Mouse (Mus musculus) hindbrain, embryonic 16.5 days (tissue): ENCODE measurements around the gene Gm9999. TPM values are rescaled to one million over a fixed set of nuclear protein-coding genes. Genes with fewer than 3 reads are reported as not detected.
"Not testable (repeated sequence)": the region's sequence is repeated elsewhere in the genome, so short reads cannot be mapped to it uniquely, and the experiment has no call there.

Source experiments
- ATAC-seq: fragments of 200-750 bp; cut with Nextera tagmentation; 2 replicates; pipeline ENCODE4 v1.8.0; 2017; ENCODE audit warnings: moderate TSS enrichment, moderate library complexity
- H3K27ac ChIP-seq: fragments of 300-500 bp; sonication (generic); 2 replicates; pipeline ENCODE4 v1.5.1; 2014; ENCODE audit warnings: low read depth, mild to moderate bottlenecking, control low read depth, low read length, moderate library complexity
- H3K27me3 ChIP-seq: fragments of 300-500 bp; sonication (generic); replicated peaks from 2 replicates; pipeline ENCODE4 v1.6.1; 2014; ENCODE audit warnings: low read length; ENCODE audit not compliant: control insufficient read depth, insufficient read depth
- H3K36me3 ChIP-seq: fragments of 300-500 bp; sonication (generic); 2 replicates; pipeline ENCODE4 v1.6.1; 2014; ENCODE audit warnings: mild to moderate bottlenecking, low read length, moderate library complexity, mixed read lengths; ENCODE audit not compliant: control insufficient read depth, insufficient read depth
- H3K4me1 ChIP-seq: fragments of 300-500 bp; sonication (generic); 2 replicates; pipeline ENCODE4 v1.6.1; 2014; ENCODE audit warnings: low read depth, low read length; ENCODE audit not compliant: control insufficient read depth, insufficient read depth
- H3K4me2 ChIP-seq: fragments of 300-500 bp; sonication (generic); 2 replicates; pipeline ENCODE4 v1.6.1; 2014; ENCODE audit warnings: mild to moderate bottlenecking, low read length, control low read depth, moderate library complexity
- H3K4me3 ChIP-seq: fragments of 300-500 bp; sonication (generic); 2 replicates; pipeline ENCODE4 v1.5.1; 2014; ENCODE audit warnings: mild to moderate bottlenecking, low read length, control low read depth, moderate library complexity
- H3K9ac ChIP-seq: fragments of 300-500 bp; sonication (generic); 2 replicates; pipeline ENCODE4 v1.6.1; 2014; ENCODE audit warnings: low read depth, mild to moderate bottlenecking, control low read depth, low read length, moderate library complexity
- H3K9me3 ChIP-seq: fragments of 300-500 bp; sonication (generic); 2 replicates; pipeline ENCODE4 v1.6.1; 2014; ENCODE audit warnings: mild to moderate bottlenecking, low read length, moderate library complexity; ENCODE audit not compliant: control insufficient read depth
- whole genome bisulfite sequencing: fragments of 180-500 bp; shearing (Covaris S2); extraction: QIAGEN DNeasy Blood & Tissue Kit; methylation state at CpG from one replicate; pipeline ENCODE4 v1.1.7; 2014; 5-methylcytosine and 5-hydroxymethylcytosine counted together
- polyA plus RNA-seq: library from polyadenylated mRNA; unstranded; fragments of >200 nt; fragmentation: Nextera tagmentation; extraction: Ambion mirVana; gene quantifications from 2 replicates; pipeline ENCODE4 v1.2.1, GENCODE M21; 2015

The Gm9999 gene
- polyA plus RNA-seq, 1 experiment from 2014 or later = not detected

DNA sequence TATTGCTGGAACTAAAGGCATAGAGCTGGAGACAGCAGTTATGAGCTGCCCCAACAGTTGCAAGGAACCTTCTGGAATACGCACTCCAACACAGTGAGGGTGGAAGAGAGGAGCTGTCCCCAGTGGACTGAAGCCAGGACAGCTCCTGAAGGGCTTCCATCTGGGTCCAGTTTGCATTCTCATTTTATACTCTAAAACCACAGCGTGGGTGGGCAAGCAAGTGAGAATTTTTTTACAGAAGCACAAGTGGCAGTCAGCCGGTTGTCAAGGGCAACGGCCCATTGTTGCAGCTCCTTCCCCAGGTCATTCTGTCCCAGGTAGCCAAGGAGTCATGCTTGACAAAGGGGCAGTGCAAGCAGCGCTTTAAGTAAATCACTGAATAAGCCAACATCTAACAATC lies 36.3 kb downstream of the Gm9999 start:
- H3K9me3 ChIP-seq = no peaks in the 10 kb centered on the region
- ATAC-seq = no peak

DNA sequence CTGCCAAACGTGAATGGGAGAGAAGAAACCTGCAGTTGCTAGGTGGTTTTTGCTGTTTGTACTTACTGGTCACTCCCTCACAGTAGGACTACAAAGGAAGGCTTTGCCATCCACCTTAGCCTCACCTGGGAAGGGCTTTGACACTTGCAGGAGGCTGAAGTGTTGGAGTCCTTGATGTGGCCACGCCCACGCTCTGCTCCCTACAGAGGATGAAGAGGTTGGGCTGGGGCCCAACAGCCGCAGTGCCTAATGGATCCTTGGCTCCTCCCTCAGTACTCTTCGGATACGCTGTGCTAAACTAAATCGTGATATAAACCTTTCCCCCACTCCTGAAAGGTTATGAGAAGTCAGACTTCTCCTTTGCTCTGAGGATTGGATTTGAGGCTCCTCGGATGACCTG lies 37.6 kb downstream of the Gm9999 start:
- H3K9ac ChIP-seq = no peak overlapping the region
- no peak for ATAC-seq
- H3K27ac ChIP-seq = no peak overlapping the region
- whole genome bisulfite sequencing = 17% methylated on average over 8 of the region's 8 CpGs
- H3K4me2 ChIP-seq = no peak overlapping the region
- no peaks in the 10 kb centered on the region for H3K9me3 ChIP-seq
- no peaks in the 10 kb centered on the region for H3K4me1 ChIP-seq
- no peak overlapping the region for H3K4me3 ChIP-seq
- no peaks in the 10 kb centered on the region for H3K36me3 ChIP-seq
- no peaks in the 10 kb centered on the region for H3K27me3 ChIP-seq

More for the DNA sequence above, 36.3 kb downstream of the Gm9999 start:
- Histone ChIP-seq H3K27me3 (no peaks in the 10 kb centered on the region), H3K36me3 (no peaks in the 10 kb centered on the region), H3K27ac (no peak overlapping the region), H3K4me3 (no peak overlapping the region), H3K4me2 (no peak overlapping the region), H3K9ac (no peak overlapping the region), H3K4me1 (peaks cover 5% of the 10 kb centered on the region)
- whole genome bisulfite sequencing = 57% methylated on average over 5 of the region's 5 CpGs

DNA sequence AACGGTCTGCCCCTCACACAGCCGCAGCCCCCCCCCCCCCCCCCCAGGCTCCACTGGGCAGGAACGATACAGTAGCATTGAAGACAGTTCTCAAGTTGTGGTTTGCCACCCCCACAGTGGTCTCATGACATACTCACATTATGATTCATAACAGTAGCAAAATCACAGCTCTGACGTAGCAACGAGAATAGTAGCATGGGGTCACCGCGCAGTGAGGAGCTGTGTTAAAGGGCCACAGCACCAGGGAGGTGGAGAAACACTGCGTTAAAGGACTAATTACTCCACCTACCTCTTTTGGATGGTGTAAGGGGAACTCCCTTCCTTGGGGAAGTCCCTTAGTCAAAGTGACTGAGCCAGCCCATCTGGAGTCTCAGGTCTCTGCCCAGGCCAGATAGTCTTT lies 39.1 kb downstream of the Gm9999 start:
- H3K4me1 ChIP-seq = no peaks in the 10 kb centered on the region
- no peak overlapping the region for H3K4me3 ChIP-seq
- no peak for ATAC-seq
- no peaks in the 10 kb centered on the region for H3K36me3 ChIP-seq
- 70% methylated on average over 7 of the region's 8 CpGs for WGBS
- no peaks in the 10 kb centered on the region for H3K9me3 ChIP-seq
- no peak overlapping the region for H3K27ac ChIP-seq
- no peak overlapping the region for H3K4me2 ChIP-seq
- H3K9ac ChIP-seq = no peak overlapping the region
- H3K27me3 ChIP-seq = no peaks in the 10 kb centered on the region

DNA sequence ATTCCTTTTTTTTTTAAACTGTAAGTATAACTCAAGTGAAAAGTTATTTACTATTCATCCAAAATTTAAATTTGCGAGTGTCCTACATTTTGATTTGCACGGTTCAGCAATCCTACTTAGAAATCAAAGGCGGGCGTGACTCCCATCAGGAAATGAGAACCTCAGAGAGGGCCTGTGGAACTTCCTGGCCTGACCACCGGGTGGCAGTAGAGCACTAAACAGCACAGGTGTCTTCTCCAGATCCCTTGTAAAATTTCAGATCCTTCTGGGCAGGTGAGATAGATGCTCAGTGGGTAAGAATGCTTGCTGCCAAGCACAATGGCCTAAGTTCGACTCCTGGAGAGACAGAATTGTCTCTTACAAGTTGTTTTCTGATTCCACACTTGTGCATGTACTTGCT lies 40.1 kb downstream of the Gm9999 start:
- Histone ChIP-seq H3K9ac (no peak overlapping the region), H3K4me3 (no peak overlapping the region), H3K4me1 (no peaks in the 10 kb centered on the region), H3K27me3 (no peaks in the 10 kb centered on the region), H3K4me2 (no peak overlapping the region), H3K27ac (no peak overlapping the region), H3K36me3 (no peaks in the 10 kb centered on the region), H3K9me3 (no peaks in the 10 kb centered on the region)
- peak; percentile 75; the same call in 1 of the 2 replicates for ATAC-seq
- 17% methylated on average over 6 of the region's 6 CpGs for WGBS

DNA sequence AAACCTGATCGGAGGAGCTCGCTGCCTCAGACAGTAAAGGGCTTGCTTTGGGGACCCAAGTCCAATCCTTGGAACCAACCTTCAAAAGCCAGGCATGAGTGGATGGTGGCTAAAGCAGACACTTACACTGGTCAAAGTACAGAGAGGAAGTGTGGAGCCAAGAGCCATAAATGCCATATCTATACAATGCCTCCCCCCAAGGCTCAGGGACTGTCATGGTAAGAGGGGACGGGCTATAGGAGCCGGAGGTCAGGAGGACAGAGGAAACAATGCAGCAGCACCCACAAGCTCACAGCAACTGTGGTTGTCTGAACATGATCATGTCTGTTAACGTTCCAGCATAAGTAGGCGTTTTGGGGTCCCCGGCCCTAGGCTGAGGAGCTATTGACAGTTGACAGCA lies 41.1 kb downstream of the Gm9999 start:
- H3K27me3 ChIP-seq = no peaks in the 10 kb centered on the region
- H3K27ac ChIP-seq = no peak overlapping the region
- ATAC-seq = no peak
- H3K4me2 ChIP-seq = no peak overlapping the region
- no peaks in the 10 kb centered on the region for H3K36me3 ChIP-seq
- no peaks in the 10 kb centered on the region for H3K9me3 ChIP-seq
- H3K4me3 ChIP-seq = no peak overlapping the region
- no peaks in the 10 kb centered on the region for H3K4me1 ChIP-seq
- no peak overlapping the region for H3K9ac ChIP-seq
- WGBS = 87% methylated on average over 7 of the region's 7 CpGs

- Histone ChIP-seq H3K9me3 (no peaks in the 10 kb centered on the region), H3K4me2 (no peak overlapping the region), H3K4me3 (no peak overlapping the region), H3K27me3 (no peaks in the 10 kb centered on the region), H3K9ac (no peak overlapping the region), H3K27ac (no peak overlapping the region), H3K4me1 (no peaks in the 10 kb centered on the region), H3K36me3 (no peaks in the 10 kb centered on the region)
- 71% methylated on average over 9 of the region's 9 CpGs for WGBS
- no peak for ATAC-seq
Observed at GRCm38 (mm10) chr7:47025429-47025828, 42.0 kb downstream of the Gm9999 start.

DNA sequence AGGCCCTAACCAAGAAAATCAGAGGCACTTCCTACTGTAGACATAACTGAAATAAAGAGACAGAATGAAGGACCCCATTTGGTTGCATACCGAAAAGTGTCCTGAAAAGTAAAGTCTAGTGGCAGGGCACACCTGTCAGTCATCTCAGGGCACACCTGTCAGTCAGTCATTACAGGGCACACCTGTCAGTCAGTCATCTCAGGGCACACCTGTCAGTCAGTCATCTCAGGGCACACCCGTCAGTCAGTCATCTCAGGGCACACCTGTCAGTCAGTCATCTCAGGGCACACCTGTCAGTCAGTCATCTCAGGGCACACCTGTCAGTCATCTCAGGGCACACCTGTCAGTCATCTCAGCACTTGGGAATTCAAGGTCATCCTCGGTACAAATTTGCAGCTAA lies 43.5 kb downstream of the Gm9999 start:
- not testable (repeated sequence) for H3K4me2 ChIP-seq, H3K27ac ChIP-seq, H3K27me3 ChIP-seq, ATAC-seq, H3K36me3 ChIP-seq, H3K4me3 ChIP-seq, H3K9me3 ChIP-seq, H3K9ac ChIP-seq, H3K4me1 ChIP-seq
- WGBS = 92% methylated on average over 3 of the region's 3 CpGs

DNA sequence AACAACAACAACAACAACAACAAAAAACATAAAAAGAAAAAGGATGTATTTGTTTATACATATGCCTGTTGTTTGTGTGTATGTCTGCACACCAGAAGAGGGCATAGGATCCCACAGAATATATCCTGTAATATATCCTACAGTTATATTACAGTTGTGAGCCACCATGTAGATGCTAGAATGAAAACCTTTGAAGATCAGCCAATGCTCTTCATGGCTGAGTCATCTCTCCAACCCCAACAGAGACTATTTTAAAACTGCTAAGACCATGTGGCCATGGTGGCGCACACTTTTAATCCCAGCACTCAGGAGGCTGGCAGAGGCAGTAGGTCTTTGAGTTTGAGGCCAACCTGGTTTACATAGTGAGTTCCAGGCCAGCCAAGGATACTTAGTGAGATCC lies 44.1 kb downstream of the Gm9999 start:
- Histone ChIP-seq H3K9me3 (no peaks in the 10 kb centered on the region), H3K4me2 (no peak overlapping the region), H3K4me3 (no peak overlapping the region), H3K9ac (no peak overlapping the region), H3K27me3 (no peaks in the 10 kb centered on the region), H3K27ac (no peak overlapping the region), H3K36me3 (no peaks in the 10 kb centered on the region), H3K4me1 (no peaks in the 10 kb centered on the region)
- ATAC-seq = no peak
- WGBS = 91% methylated on average over 1 of the region's 1 CpGs

DNA sequence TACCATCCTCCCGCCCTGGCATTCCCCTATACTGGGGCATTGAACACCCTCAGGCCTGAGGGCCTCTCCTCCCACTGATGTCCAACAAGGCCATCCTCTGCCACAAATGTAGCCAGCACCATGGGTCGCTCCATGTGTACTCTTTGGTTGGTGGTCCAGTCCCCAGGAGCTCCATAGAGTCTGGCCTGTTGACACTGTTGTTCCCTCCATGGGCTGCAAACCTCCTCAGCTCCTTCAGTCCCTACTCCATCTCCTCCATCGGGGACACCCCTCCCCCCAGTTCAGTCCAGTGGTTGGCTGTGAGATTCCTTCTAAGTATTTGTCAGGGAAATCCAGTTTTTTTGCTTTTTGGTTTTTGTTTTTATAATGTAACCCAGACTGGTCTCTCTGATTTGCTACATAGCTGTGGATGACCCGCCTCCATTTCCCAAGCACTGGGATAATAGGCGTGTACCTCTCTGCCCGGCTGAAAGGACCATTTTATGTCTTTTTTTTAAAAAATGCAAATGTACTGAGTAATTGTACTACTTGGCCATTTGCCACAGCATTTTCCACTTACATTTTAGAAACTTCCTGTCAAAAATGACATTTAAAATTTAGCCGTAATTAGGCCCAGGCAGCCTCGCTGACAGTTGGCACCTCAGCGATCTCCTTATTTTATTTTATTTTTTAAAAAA lies 47.3 kb downstream of the Gm9999 start:
- no peak overlapping the region for H3K4me2 ChIP-seq
- no peak overlapping the region for H3K4me3 ChIP-seq
- no peaks in the 10 kb centered on the region for H3K36me3 ChIP-seq
- WGBS = 74% methylated on average over 9 of the region's 9 CpGs
- no peak for ATAC-seq
- no peaks in the 10 kb centered on the region for H3K4me1 ChIP-seq
- H3K27ac ChIP-seq = no peak overlapping the region
- no peaks in the 10 kb centered on the region for H3K27me3 ChIP-seq
- no peak overlapping the region for H3K9ac ChIP-seq
- no peaks in the 10 kb centered on the region for H3K9me3 ChIP-seq

GRCm38 (mm10) chr7:47031371-47031770 lies 48.0 kb downstream of the Gm9999 start:
- WGBS = 81% methylated on average over 4 of the region's 4 CpGs
- no peak for ATAC-seq
- H3K36me3 ChIP-seq = no peaks in the 10 kb centered on the region
- H3K4me3 ChIP-seq = no peak overlapping the region
- no peaks in the 10 kb centered on the region for H3K4me1 ChIP-seq
- H3K4me2 ChIP-seq = no peak overlapping the region
- no peak overlapping the region for H3K27ac ChIP-seq
- no peak overlapping the region for H3K9ac ChIP-seq
- no peaks in the 10 kb centered on the region for H3K9me3 ChIP-seq
- no peaks in the 10 kb centered on the region for H3K27me3 ChIP-seq
